Mouse (Mus musculus) midbrain, embryonic 16.5 days (tissue): ENCODE data around the gene Helz. TPM values are rescaled to one million over a fixed set of nuclear protein-coding genes. Genes with fewer than 3 reads are reported as not detected.

ENCODE experiments used
- ATAC-seq: fragments of 200-750 bp; cut with Nextera tagmentation; 2 replicates; pipeline ENCODE4 v1.8.0; 2017; ENCODE audit warnings: moderate TSS enrichment
- H3K27ac ChIP-seq: fragments of 300-500 bp; sonication (generic); 2 replicates; pipeline ENCODE4 v1.5.1; 2014; ENCODE audit warnings: mild to moderate bottlenecking, low read length, mixed read lengths
- H3K27me3 ChIP-seq: fragments of 300-500 bp; sonication (generic); 2 replicates; pipeline ENCODE4 v1.6.1; 2014; ENCODE audit warnings: low read depth, low read length, mixed read lengths; ENCODE audit not compliant: control insufficient read depth, insufficient read depth
- H3K36me3 ChIP-seq: fragments of 300-500 bp; sonication (generic); 2 replicates; pipeline ENCODE4 v1.6.1; 2014; ENCODE audit warnings: mild to moderate bottlenecking, low read length, moderate library complexity, mixed read lengths; ENCODE audit not compliant: control insufficient read depth, insufficient read depth
- H3K4me1 ChIP-seq: fragments of 300-500 bp; sonication (generic); 2 replicates; pipeline ENCODE4 v1.6.1; 2014; ENCODE audit warnings: mild to moderate bottlenecking, low read length, mixed read lengths; ENCODE audit not compliant: control insufficient read depth, insufficient read depth
- H3K4me2 ChIP-seq: fragments of 300-500 bp; sonication (generic); 2 replicates; pipeline ENCODE4 v1.6.1; 2014; ENCODE audit warnings: mild to moderate bottlenecking, low read length, mixed read lengths
- H3K4me3 ChIP-seq: fragments of 300-500 bp; sonication (generic); 2 replicates; pipeline ENCODE4 v1.5.1; 2014; ENCODE audit warnings: low read depth, mild to moderate bottlenecking, low read length, moderate library complexity, mixed read lengths
- H3K9ac ChIP-seq: fragments of 300-500 bp; sonication (generic); 2 replicates; pipeline ENCODE4 v1.6.1; 2014; ENCODE audit warnings: low read depth, low read length, mixed read lengths
- H3K9me3 ChIP-seq: fragments of 300-500 bp; sonication (generic); replicated peaks from 2 replicates; pipeline ENCODE4 v1.6.1; 2014; ENCODE audit warnings: mild to moderate bottlenecking, low read length, mixed read lengths; ENCODE audit not compliant: control insufficient read depth, poor library complexity, severe bottlenecking
- WGBS: fragments of 180-500 bp; shearing (Covaris S2); extraction: QIAGEN DNeasy Blood & Tissue Kit; methylation state at CpG from one replicate; pipeline ENCODE4 v1.1.7; 2014; 5-methylcytosine and 5-hydroxymethylcytosine counted together
- polyA plus RNA-seq: library from polyadenylated mRNA; unstranded; fragments of >200 nt; fragmentation: Nextera tagmentation; extraction: Ambion mirVana; gene quantifications from 2 replicates; pipeline ENCODE4 v1.2.1, GENCODE M21; 2015

The Helz gene
- polyA plus RNA-seq, 1 experiment from 2014 or later = 16.6 TPM

DNA sequence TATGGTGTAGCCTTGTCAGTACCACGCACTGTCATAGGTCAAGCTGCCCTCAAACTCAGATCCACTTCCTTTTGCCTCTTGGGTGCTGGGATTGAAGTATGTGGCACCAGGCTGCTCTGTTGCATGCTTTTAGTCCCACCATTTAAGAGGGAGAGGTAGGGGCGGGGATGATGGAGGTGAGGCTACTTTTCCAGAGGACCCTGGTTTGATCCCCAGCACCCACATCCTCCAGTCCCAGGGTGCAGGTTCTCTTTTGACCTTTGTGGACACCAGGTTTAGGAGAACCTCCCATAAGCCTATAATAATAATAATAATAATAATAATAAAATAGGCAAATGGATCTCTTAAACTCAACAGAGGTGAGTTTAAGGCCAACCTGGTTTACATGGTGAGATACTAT lies 23.6 kb downstream of the Helz start:
- Histone ChIP-seq H3K4me2 (no peak overlapping the region), H3K9ac (no peak overlapping the region), H3K4me1 (no peaks in the 10 kb centered on the region), H3K9me3 (no peaks in the 10 kb centered on the region), H3K27me3 (no peaks in the 10 kb centered on the region), H3K36me3 (peaks cover 14% of the 10 kb centered on the region), H3K4me3 (no peak overlapping the region), H3K27ac (no peak overlapping the region)
- 94% methylated on average over 2 of the region's 2 CpGs for WGBS
- no peak for ATAC-seq

DNA sequence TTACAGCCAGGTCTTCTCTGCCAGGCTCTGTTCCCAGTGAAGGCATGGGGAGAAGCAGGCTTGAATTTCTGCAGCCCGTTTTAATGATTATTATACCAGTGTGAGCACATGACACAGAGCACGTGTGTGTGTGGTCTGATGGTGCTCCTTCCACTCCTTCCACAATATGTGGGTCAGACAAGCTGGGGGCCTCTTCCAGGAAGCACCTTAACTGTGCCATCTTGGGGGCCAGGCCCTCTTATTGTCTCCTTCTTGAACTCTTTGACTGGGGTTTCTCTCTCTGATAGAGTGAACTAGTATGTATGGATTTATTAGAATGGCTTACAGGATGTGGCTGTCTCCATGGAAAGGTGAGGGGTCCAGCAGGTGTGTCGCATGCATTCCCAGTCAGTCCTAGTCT lies 24.8 kb downstream of the Helz start:
- Histone ChIP-seq H3K4me3 (no peak overlapping the region), H3K27ac (no peak overlapping the region), H3K9ac (no peak overlapping the region), H3K36me3 (peaks cover 16% of the 10 kb centered on the region), H3K27me3 (no peaks in the 10 kb centered on the region), H3K9me3 (no peaks in the 10 kb centered on the region), H3K4me1 (no peaks in the 10 kb centered on the region), H3K4me2 (no peak overlapping the region)
- no peak for ATAC-seq
- WGBS = 90% methylated on average over 3 of the region's 3 CpGs

DNA sequence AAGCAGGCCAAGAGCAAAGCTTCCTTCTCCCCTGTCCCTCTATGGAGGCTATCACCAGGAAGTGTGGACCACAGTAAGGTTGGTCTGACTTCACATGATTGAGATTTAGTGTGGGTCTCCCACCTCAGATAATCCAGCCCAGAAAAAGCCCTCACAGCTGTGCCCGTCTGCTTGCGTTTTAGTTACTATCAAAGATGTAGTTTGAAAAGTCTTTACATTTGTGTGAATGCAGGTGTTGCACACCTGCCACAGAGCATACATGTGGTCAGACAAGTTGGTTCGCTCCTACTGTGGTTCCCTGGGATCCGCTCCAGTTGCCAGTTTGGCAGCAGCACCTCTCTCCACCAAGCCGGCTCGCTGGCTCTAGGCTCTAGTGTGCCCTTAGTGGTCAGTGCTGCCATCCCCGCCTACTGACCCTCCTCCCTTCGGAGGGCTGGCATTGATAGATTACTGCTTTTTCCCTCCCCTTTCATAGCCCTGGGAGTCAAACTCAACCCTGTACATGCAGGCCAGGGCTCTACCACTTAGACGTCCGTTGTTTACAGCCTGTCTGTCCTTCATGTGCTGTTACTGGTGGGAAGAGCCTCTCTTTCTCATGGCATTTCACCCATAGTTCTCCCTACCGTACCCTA lies 25.4 kb downstream of the Helz start:
- Histone ChIP-seq H3K4me3 (no peak overlapping the region), H3K9me3 (no peaks in the 10 kb centered on the region), H3K9ac (no peak overlapping the region), H3K36me3 (peaks cover 19% of the 10 kb centered on the region), H3K27me3 (no peaks in the 10 kb centered on the region), H3K4me1 (no peaks in the 10 kb centered on the region), H3K4me2 (no peak overlapping the region), H3K27ac (no peak overlapping the region)
- WGBS = 79% methylated on average over 11 of the region's 11 CpGs
- no peak for ATAC-seq

- WGBS = 52% methylated on average over 6 of the region's 6 CpGs
- H3K4me3 ChIP-seq = no peak overlapping the region
- H3K9ac ChIP-seq = no peak overlapping the region
- no peaks in the 10 kb centered on the region for H3K4me1 ChIP-seq
- no peaks in the 10 kb centered on the region for H3K9me3 ChIP-seq
- H3K4me2 ChIP-seq = no peak overlapping the region
- no peak for ATAC-seq
- no peak overlapping the region for H3K27ac ChIP-seq
- peaks cover 21% of the 10 kb centered on the region for H3K36me3 ChIP-seq
- H3K27me3 ChIP-seq = no peaks in the 10 kb centered on the region
Measured at GRCm38 (mm10) chr11:107573847-107574246, 26.1 kb downstream of the Helz start.

DNA sequence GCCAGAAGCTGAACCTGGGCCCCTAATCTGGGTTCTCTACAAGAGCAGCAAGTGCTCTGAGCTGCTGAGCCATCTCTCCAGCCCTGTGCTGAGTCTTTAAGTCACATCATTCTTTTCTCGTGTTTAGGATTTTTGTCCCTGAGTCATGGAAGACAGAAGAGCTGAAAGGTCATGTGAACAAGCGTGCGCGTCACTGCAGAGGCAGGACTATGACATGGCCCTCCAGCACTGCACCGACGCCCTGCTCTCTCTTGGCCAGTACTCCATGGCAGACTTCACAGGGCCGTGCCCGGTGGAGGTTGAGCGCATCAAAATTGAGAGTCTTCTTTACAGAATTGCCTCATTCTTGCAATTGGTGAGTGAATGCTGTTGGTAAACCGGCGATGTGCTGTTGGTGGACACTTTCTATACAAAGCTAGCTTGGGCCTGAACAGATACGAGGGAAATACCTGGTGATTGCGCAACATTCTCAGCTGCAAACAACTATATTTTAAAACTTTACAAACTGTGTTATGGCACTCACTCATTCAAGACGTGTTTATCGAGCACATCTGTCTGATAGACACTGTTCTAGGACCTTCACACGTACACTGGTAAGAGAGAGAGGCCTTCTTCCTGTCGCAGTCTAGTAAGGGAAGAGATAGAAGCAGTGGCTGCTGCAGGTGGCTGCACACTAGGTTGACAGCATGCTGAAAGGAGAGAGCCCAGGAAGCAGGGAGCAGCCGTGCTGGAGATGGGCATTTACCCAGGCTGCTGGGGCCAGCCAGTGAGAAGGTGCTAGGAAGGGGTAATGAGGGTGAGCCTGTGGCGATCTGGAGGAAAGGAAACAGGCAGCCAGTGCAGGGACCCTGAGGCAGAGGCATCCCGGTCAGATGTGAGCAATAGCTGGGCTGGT lies 27.3 kb downstream of the Helz start:
- Histone ChIP-seq H3K27ac (no peak overlapping the region), H3K9ac (no peak overlapping the region), H3K36me3 (peaks cover 23% of the 10 kb centered on the region), H3K4me3 (no peak overlapping the region), H3K4me2 (no peak overlapping the region), H3K27me3 (no peaks in the 10 kb centered on the region), H3K4me1 (no peaks in the 10 kb centered on the region), H3K9me3 (no peaks in the 10 kb centered on the region)
- WGBS = 96% methylated on average over 20 of the region's 20 CpGs
- no peak for ATAC-seq

DNA sequence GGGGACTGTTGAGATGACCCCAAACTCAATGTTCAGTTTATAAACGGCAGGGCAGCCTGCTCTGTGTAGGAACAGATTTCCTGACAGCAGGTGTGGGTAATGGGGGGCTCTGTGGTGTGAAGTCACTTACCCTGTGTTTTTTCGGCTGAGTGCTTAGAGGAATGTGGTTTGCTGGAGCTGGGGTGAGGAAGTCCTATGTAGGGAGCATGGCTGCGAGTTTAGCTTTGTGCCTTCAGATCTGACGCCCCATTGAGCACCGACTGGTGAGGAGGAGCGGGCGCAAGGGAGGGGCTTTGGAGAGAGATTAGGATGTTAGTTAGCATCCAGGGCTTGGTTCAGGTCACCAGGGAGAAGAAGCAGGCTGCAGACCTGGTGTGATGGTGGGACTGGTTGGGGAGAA lies 28.5 kb downstream of the Helz start:
- no peak for ATAC-seq
- Histone ChIP-seq H3K4me1 (no peaks in the 10 kb centered on the region), H3K4me2 (no peak overlapping the region), H3K36me3 (peaks cover 23% of the 10 kb centered on the region), H3K9me3 (no peaks in the 10 kb centered on the region), H3K4me3 (no peak overlapping the region), H3K27me3 (no peaks in the 10 kb centered on the region), H3K9ac (no peak overlapping the region), H3K27ac (no peak overlapping the region)
- 85% methylated on average over 7 of the region's 7 CpGs for WGBS

- H3K4me3 ChIP-seq = no peak overlapping the region
- no peak overlapping the region for H3K27ac ChIP-seq
- H3K9ac ChIP-seq = no peak overlapping the region
- no peak for ATAC-seq
- H3K4me2 ChIP-seq = no peak overlapping the region
- H3K4me1 ChIP-seq = no peaks in the 10 kb centered on the region
- 83% methylated on average over 8 of the region's 8 CpGs for WGBS
- no peaks in the 10 kb centered on the region for H3K27me3 ChIP-seq
- H3K9me3 ChIP-seq = no peaks in the 10 kb centered on the region
- peaks cover 23% of the 10 kb centered on the region for H3K36me3 ChIP-seq
Measured at GRCm38 (mm10) chr11:107577400-107577799, 29.7 kb downstream of the Helz start.

GRCm38 (mm10) chr11:107578226-107578625 lies 30.5 kb downstream of the Helz start:
- Histone ChIP-seq H3K36me3 (peaks cover 23% of the 10 kb centered on the region), H3K4me2 (no peak overlapping the region), H3K9me3 (no peaks in the 10 kb centered on the region), H3K27me3 (no peaks in the 10 kb centered on the region), H3K9ac (no peak overlapping the region), H3K4me3 (no peak overlapping the region), H3K4me1 (no peaks in the 10 kb centered on the region), H3K27ac (no peak overlapping the region)
- 64% methylated on average over 7 of the region's 7 CpGs for WGBS
- ATAC-seq = no peak

GRCm38 (mm10) chr11:107580786-107581185 lies 33.1 kb downstream of the Helz start:
- 96% methylated on average over 4 of the region's 4 CpGs for WGBS

More at GRCm38 (mm10) chr11:107580786-107581185, 33.1 kb downstream of the Helz start:
- no peak for ATAC-seq
- peaks cover 15% of the 10 kb centered on the region for H3K36me3 ChIP-seq
- no peak overlapping the region for H3K27ac ChIP-seq
- H3K4me3 ChIP-seq = no peak overlapping the region
- H3K4me1 ChIP-seq = no peaks in the 10 kb centered on the region
- no peaks in the 10 kb centered on the region for H3K9me3 ChIP-seq
- no peak overlapping the region for H3K4me2 ChIP-seq
- no peaks in the 10 kb centered on the region for H3K27me3 ChIP-seq
- no peak overlapping the region for H3K9ac ChIP-seq
